Mouse (Mus musculus) heart, postnatal 0 days (tissue): ENCODE measurements around the gene Pitpnm1.
"Not testable (repeated sequence)": the region's sequence is repeated elsewhere in the genome, so short reads cannot be mapped to it uniquely, and the experiment has no call there.

Experiments
- CTCF ChIP-seq: IDR thresholded peaks from 2 replicates; pipeline ENCODE4 v1.5.1; 2016; ENCODE audit warnings: antibody characterized with exemption, control low read depth, low read depth
- EP300 ChIP-seq: IDR thresholded peaks from 2 replicates; pipeline ENCODE4 v1.6.1; 2016; ENCODE audit warnings: antibody characterized with exemption, low read depth

DNA sequence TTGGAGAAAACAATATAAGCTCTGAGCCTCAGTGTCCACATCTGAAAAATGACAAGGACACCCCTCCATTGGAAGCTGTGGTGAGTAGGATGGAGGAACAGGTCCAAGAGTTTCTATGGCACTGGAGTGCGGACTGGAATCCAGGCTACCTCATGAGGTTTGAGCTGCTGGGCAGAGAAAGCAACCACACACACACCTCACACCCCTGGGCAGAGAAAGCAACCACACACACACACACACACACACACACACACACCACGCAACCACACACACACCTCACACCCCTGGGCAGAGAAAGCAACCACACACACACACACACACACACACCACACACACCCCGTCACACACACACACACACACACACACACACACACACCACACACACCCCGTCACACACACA is 25.5 kb downstream of the Pitpnm1 start:
- TF ChIP-seq CTCF, EP300: not testable (repeated sequence)
